Mouse (Mus musculus) cerebellum, postnatal 14 days (tissue): ENCODE data around the gene Utp4.
"Not testable (repeated sequence)": the region's sequence is repeated elsewhere in the genome, so short reads cannot be mapped to it uniquely, and the experiment has no call there.

Experiments
- DNase-seq, 2 experiments: peaks; one replicate each; pipeline ENCODE4 v3.0.0; 2021; ENCODE audit warnings: mixed read lengths in 2 of 2

The Utp4 gene

DNA sequence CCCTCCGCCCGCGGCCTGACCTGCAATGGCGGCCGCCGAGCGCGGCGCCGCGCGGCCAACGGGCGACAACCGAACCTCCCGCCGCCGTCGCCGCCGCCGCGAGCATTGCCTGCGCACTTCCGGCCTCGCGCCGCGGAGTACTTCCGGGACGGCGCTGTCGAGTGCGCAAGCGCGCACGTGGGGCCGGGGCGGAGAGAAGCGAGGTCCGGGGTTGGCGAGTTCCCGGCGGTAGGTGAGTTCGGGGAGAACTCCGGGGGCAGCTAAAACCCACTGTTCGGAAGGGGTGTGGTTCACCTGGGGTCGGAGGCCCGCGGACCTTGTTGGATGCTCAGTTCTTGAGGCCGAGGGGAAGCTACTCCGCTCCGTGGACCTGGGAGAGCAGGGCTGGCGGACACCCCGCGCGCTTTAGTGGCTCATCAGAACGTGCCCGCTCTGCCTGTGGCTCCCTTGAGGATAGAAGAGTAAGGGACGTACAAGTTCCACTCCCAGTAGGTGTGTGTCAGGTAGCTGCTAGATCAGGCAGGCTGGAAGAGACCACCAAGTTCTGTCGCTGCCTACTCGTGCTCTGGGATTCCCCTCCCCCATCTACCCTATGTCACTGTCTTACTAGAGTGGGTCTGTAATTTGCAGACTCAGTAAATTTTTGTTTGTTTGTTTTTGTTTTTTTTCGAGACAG is at the start of gene Utp4:
Gene Utp4 (plus strand): TSS at position 156 of the 676 bp plus-strand sequence.
- peak; percentile 89 to 91 for DNase-seq

- DNase-seq = no peak
Observed at GRCm38 (mm10) chr8:106850034-106850433, 43.4 kb upstream of the Utp4 start.

- no peak for DNase-seq
Observed at GRCm38 (mm10) chr8:106854534-106855241, 38.7 kb upstream of the Utp4 start.

GRCm38 (mm10) chr8:106855242-106855562 is 38.2 kb upstream of the Utp4 start:
- DNase-seq = no peak

DNA sequence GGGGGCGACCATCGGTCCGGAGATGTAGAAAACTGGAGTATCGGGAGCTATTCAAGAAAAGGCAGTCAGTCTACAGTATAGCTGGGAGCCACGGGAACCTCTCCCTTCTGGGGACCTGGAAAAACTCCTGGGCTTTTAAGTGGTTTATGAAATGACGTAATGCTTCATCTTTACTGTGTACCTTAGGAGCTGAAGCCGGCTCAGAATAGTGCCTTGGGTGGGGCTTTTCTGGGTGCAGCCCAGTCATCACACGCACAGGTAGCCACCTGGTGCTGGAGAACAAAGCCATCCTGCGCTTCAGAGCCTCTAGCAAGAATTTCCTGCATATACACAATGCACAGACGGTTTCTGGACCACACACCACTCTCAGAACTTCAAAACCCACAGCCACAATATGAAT is 30.6 kb upstream of the Utp4 start:
- DNase-seq = no peak

DNA sequence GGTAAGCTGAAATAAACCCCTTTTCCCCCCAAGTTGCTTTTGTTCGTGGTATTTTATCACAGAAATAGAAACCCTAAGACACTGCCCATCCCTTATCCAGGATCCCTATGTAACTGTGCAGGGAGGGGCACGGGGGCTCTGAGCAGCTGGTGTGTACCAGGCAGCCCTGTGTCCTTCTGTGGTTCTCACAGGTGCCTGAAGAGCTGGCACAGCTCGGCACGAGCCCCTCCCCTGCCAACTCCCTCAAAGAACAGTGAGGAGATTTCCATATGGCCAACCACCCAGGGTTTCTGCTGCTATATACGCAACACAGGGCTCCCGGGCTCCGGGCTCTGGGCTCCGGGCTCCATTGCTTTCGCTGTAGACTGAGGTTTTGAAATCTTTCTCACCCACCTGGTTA is 28.1 kb upstream of the Utp4 start:
- peak; percentile 50 for DNase-seq

DNA sequence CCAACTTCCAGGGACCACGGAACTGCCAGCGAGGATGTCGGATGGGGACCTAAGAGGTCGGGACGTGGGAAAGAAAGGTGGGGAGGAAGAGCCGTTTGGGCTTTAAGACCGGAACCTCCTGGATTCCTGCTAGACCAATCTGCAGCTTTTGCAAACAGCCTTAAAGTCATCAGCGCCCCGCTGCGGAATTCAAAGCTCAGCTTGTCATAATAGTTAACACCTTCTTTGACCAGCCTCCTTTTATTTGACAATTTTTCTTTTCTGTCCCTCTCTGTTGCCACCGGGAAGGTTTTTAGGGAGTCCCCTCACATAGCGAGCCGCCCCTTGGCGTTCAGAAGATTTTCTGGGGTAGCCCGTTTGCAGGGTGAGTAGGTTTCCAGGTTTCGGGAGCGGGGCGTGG is 23.4 kb upstream of the Utp4 start, which contains the start of gene Has3:
Gene Has3 (plus strand): TSS at position 192 of the 400 bp plus-strand sequence.
- DNase-seq = peak in 1 of 2 experiments; percentile 24

DNA sequence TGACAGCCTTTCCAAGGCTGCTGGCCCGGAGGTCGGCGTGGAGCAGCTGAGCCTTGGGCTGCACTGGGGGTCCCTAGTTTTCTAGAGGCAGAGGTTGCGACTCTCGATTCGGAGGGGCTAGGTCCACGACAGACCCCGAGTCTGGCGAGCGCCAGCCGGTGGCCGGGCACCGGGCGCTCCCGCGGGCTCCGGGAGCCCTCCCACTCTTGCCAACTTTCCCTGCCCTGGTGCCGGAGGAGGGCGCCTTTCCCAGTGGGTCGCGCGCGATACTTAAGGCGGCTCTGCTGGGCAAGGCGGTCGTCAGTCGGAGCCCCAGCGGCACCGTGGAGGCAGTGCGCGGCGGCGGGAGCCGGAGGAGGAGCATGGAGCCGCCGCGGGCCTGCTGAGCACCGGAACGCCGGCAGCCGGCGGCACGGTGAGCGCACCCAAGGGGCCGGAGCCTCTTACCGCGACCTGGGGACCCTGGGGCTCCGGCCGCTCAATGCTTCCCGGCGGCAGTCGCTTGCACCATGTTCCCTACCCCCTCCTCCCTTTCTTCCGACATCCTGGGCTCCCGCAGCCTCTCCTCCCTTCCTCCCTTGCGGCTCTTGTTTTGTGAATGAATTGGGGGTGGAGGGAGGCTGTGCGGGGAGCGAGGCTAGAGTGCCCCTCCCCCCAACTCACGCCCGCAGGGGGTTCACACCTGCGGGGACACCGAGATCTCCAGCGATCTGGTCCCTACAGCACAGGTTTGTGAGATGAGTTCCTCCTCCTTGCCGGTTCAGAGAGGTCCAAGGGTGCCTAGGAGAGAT is 22.7 kb upstream of the Utp4 start:
- DNase-seq = peak; percentile 61 to 68

GRCm38 (mm10) chr8:106871328-106871926 is 22.0 kb upstream of the Utp4 start:
- DNase-seq = no peak

DNA sequence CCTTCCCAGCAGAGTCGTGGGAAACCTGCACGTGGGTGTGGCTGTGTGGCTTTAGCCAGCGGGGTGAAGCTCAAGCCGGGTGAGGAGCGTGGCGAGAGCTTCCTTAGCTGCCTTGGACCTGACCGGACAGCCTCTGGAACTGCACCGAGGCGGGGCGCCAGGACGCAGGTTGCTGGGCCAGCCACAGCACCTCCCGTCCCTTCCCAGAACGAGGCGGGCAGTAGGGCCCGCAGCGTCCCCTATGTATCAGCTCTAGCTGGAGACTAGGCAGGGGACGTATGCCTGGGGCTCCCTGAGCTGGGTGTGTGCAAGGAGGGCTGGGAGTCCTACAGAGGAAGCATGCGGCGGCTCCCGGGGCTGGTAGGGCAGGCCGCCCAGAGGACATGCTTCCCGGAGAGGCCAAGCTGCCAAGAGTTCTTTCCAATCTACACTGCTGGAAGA is 21.5 kb upstream of the Utp4 start:
- peak; percentile 70 to 73 for DNase-seq

- peak in 1 of 2 experiments; percentile 34 for DNase-seq
Observed at GRCm38 (mm10) chr8:106872454-106873034, 20.9 kb upstream of the Utp4 start.

GRCm38 (mm10) chr8:106880121-106880707 is 13.2 kb upstream of the Utp4 start:
- DNase-seq = peak in 1 of 2 experiments; percentile 39

GRCm38 (mm10) chr8:106884094-106884493 is 9.3 kb upstream of the Utp4 start:
- not testable (repeated sequence) for DNase-seq

DNA sequence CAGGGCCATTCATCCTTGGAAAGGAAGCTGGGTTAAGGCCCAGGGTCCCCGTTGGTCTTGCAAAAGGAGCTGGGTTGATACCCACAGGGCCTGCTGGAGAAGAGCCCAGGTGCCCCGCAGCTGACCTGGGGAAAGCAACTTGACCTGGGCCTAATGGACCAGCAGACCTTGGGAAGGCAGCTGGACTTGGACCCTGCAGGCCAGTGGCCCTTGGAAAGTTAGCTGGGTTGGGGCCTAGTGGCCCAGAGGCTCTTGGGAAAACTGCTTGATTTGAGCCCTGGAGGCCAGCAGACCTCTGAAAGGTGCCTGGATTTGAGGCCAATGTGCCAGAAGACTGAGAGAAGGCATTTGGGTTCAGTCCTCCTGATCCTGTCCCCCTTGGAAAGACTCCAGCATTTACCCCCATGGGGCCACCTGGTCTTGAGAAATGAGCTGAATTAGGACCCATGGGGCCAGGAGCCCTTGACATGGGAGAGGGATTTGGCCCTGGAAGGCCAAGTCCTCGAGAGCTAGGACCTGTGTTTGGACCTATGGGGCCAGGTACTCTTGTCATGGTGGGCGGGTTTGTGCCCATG is 8.5 kb upstream of the Utp4 start:
- DNase-seq = not testable (repeated sequence)

DNA sequence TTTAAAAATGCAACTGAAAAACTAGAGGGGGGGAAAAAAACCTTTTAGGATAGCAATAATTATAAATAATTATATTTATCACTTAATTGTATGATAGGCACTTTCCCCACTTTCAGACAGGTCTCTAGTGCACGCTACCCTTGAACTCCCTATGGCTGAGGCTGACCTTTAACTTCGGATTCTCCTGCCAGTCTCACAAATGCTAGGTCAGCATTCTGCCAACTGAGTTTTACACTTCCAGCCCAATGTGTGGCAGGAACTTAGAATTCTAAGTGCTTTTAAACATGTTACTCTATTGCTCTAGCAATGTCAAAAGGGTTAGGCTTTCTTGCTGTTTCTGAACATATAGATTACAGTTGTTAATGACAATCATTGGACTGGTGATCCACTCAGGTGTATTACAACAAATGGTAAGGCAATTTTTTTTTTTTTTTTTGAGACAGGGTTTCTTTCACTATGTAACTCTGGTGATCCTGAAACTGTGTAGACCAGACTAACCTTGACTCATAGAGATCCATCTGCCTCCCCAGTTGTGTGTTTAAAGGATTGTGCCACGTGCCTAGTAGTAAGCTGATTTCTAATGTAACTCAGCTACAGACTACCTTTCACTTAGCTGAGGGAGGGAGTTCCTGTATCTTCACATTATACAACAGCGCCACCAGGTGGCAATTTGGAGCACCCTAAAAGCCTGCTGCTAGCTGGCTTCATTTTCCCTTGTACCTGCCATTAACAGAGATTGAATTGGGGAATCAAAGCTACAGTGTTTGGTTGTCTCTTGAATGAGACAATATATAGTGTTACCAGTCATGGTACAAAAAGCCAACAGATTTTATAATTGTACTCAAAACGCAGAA is 5.9 kb upstream of the Utp4 start:
- peak; percentile 90 to 93 for DNase-seq

DNA sequence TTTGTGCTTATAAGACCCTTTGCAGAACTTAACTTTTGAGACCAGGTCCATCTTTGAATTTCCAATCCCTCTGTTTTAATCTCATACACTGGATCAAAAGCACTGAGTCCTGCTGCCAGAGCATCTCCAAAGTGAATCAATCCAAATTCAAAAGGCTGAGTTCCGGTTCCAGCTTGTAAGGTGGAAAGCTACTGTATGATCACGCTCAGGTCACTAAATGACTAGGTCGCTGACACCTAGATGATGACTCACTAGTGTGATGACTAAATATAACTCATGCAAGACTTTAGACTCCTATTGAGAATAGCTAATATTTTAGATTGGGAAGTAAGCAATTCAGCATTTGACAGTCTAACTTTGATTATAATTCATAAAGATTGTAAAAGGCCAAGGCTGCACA is 4.6 kb upstream of the Utp4 start:
- DNase-seq = no peak

GRCm38 (mm10) chr8:106892210-106892805 is 1.1 kb upstream of the Utp4 start:
- DNase-seq = peak in 1 of 2 experiments; percentile 29

- peak in 1 of 2 experiments; percentile 71 for DNase-seq
Observed at GRCm38 (mm10) chr8:106892806-106893451, 507 bp upstream of the Utp4 start.

DNA sequence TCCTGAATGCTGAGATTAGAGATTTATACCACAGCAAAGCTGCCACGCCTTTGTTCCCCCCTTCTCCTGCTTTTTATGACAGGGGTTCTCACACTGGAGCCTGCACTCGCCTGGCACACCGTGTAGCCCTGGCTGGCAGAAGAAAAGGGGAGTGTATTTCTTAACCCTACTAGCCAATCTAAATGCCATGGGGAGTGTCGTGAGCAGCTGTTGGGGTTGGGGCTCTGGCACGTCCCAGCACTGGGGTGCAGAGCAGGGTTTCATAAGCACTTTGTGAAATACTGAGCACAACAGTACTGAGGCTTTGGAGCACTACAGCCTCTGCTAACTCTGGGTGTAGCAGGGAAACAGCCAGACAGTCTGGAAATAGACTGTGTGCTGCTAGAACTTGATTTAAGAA is 6.0 kb downstream of the Utp4 start:
- DNase-seq = no peak
